Mouse (Mus musculus): ENCODE measurements around the gene Rab15. TPM values are rescaled to one million over a fixed set of nuclear protein-coding genes. Genes with fewer than 3 reads are reported as not detected.

Gene Rab15
- polyA plus RNA-seq, 1 experiment, result 16.4 TPM

DNA sequence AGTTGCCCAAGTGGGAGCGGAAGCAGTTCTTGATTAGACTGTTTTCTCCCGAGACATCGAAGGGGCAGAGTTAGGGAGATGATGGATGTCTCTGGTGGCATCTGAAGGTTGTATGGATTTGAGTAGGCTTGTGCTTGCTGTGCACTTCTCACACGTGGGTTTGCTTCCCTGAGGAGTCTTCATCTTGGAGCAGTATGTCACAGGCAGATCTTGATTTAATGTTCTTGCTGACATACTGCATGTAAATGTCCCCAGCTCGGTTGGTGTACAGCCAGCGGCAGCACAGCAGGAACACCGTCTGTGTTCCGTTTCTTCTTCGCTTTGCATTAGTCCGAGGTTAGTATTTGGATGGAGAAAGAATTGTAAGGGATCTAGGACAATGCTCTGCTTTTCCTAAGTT lies 34.4 kb upstream of the Rab15 start:
- no peaks in the 10 kb centered on the region for H3K36me3 ChIP-seq (ENCODE audit: control insufficient read depth, insufficient read depth, low read length)
- no peak for TF ChIP-seq POLR2A (IDR thresholded peaks at IDR 0.05; ENCODE audit: low read depth, low read length)
- TF ChIP-seq CTCF (IDR thresholded peaks at IDR 0.05; ENCODE audit: extremely low read depth, insufficient read length, insufficient replicate concordance, low read depth, low read length), result no peak
- 93% methylated on average over 10 of the region's 10 CpGs for WGBS

DNA sequence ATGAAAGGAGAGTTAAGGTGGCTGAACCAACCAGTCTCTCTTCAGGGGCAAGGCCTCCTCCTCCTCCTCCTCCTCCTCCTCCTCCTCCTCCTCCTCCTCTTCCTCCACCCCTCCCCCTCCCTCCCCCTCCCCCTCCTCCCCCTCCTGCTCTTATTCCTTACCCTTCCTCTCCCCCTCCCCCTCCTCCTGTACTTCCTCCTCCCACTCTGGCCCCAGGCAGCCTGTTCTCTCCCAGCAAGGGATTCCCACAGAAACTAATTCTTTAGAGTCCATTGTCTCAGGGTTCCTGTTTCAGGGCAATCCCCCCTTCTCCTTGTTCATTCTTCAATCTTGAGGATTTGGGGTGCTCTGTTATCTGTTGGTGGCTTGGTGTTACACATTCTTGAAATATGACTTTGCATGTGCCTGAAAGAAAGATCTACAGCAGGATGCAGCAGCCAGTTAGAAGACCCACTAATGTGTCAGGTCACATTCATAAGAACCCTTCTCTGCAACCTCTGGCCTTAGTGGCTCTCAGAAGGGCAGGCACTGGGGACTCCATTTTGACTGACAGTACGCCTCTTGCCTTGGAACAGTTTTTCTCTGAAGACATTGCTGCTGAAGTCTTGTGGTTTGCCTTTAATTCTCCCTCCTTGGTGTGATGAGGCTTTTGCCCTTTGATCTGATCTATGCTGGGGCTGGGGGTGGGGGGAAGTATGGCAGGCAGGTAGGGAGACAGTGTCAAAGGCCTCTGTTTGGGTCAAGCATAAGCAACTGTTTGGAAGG lies 30.9 kb upstream of the Rab15 start:
- Histone ChIP-seq H3K27me3 (ENCODE audit: control insufficient read depth, insufficient read depth, low read length) (no peaks in the 10 kb centered on the region), H3K4me1 (ENCODE audit: control insufficient read depth, insufficient read depth, insufficient read length, low read length) (no peaks in the 10 kb centered on the region), H3K27ac (ENCODE audit: insufficient read depth, low read depth, low read length) (no peak overlapping the region), H3K36me3 (ENCODE audit: control insufficient read depth, insufficient read depth, low read length) (no peaks in the 10 kb centered on the region), H3K4me3 (ENCODE audit: low read depth, low read length) (no peak overlapping the region)
- WGBS, result 91% methylated on average over 1 of the region's 1 CpGs
- TF ChIP-seq CTCF (IDR thresholded peaks at IDR 0.05; ENCODE audit: extremely low read depth, insufficient read length, insufficient replicate concordance, low read depth, low read length), result no peak
- TF ChIP-seq POLR2A (IDR thresholded peaks at IDR 0.05; ENCODE audit: low read depth, low read length), result no peak

More for the DNA sequence above, 34.4 kb upstream of the Rab15 start:
- no peaks in the 10 kb centered on the region for H3K27me3 ChIP-seq (ENCODE audit: control insufficient read depth, insufficient read depth, low read length)
- no peak overlapping the region for H3K4me3 ChIP-seq (ENCODE audit: low read depth, low read length)
- no peak overlapping the region for H3K27ac ChIP-seq (ENCODE audit: insufficient read depth, low read depth, low read length)
- H3K4me1 ChIP-seq (ENCODE audit: control insufficient read depth, insufficient read depth, insufficient read length, low read length), result no peaks in the 10 kb centered on the region

DNA sequence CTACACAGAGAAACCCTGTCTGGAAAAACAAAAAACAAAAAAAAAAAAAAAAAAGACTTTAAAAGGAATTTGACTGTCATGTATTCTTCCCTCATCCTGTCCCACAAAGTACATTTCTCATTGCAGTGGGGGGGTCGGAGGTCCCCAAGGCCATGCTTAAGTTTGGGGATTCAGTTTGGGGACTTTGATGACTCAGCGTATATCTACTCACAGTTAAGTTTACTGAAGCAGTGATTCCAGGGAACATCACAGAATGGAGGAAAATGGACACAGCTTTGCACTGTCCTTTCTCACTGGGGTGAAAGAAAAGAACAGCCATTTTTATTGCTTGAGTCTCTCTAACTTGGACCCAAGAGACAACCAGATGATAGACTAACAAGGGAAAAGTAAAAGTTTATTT lies 29.7 kb upstream of the Rab15 start:
- H3K36me3 ChIP-seq (ENCODE audit: control insufficient read depth, insufficient read depth, low read length), result no peaks in the 10 kb centered on the region
- no peaks in the 10 kb centered on the region for H3K4me1 ChIP-seq (ENCODE audit: control insufficient read depth, insufficient read depth, insufficient read length, low read length)
- H3K27me3 ChIP-seq (ENCODE audit: control insufficient read depth, insufficient read depth, low read length), result no peaks in the 10 kb centered on the region
- H3K4me3 ChIP-seq (ENCODE audit: low read depth, low read length), result no peak overlapping the region
- H3K27ac ChIP-seq (ENCODE audit: insufficient read depth, low read depth, low read length), result no peak overlapping the region
- WGBS, result 95% methylated on average over 2 of the region's 2 CpGs
- no peak for TF ChIP-seq CTCF (IDR thresholded peaks at IDR 0.05; ENCODE audit: extremely low read depth, insufficient read length, insufficient replicate concordance, low read depth, low read length)
- no peak for TF ChIP-seq POLR2A (IDR thresholded peaks at IDR 0.05; ENCODE audit: low read depth, low read length)

- TF ChIP-seq POLR2A (IDR thresholded peaks at IDR 0.05; ENCODE audit: low read depth, low read length) (no peak), CTCF (IDR thresholded peaks at IDR 0.05; ENCODE audit: extremely low read depth, insufficient read length, insufficient replicate concordance, low read depth, low read length) (no peak)
- H3K4me3 ChIP-seq (ENCODE audit: low read depth, low read length), result no peak overlapping the region
- WGBS, result 93% methylated on average over 15 of the region's 15 CpGs
Measured at GRCm38 (mm10) chr12:76844346-76845061, 21.8 kb upstream of the Rab15 start.

DNA sequence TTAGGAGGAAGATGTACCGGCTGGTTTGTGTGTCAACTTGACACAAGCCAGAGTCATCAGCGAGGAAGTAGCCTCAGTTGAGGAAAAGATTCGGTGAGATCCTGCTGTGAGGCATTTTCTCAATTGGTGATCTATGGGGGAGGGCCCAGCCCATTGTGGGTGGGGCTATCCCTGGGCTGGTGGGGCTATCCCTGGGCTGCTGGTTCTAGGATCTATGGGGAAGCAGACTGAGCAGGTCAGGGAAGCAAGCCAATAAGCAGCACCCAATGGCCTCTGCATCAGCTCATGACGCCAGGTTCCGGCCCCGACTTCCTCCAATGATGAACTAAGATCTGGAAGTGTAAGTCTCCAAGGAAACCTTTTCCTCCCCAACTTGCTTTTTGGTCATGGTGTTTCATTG lies 17.4 kb upstream of the Rab15 start:
- no peaks in the 10 kb centered on the region for H3K4me1 ChIP-seq (ENCODE audit: control insufficient read depth, insufficient read depth, insufficient read length, low read length)
- H3K4me3 ChIP-seq (ENCODE audit: low read depth, low read length), result no peak overlapping the region
- no peaks in the 10 kb centered on the region for H3K27me3 ChIP-seq (ENCODE audit: control insufficient read depth, insufficient read depth, low read length)
- no peaks in the 10 kb centered on the region for H3K36me3 ChIP-seq (ENCODE audit: control insufficient read depth, insufficient read depth, low read length)
- H3K27ac ChIP-seq (ENCODE audit: insufficient read depth, low read depth, low read length), result no peak overlapping the region
- TF ChIP-seq CTCF (IDR thresholded peaks at IDR 0.05; ENCODE audit: extremely low read depth, insufficient read length, insufficient replicate concordance, low read depth, low read length) (no peak), POLR2A (IDR thresholded peaks at IDR 0.05; ENCODE audit: low read depth, low read length) (no peak)
- WGBS, result 84% methylated on average over 6 of the region's 6 CpGs

More at GRCm38 (mm10) chr12:76844346-76845061, 21.8 kb upstream of the Rab15 start:
- Histone ChIP-seq H3K27me3 (ENCODE audit: control insufficient read depth, insufficient read depth, low read length) (no peaks in the 10 kb centered on the region), H3K27ac (ENCODE audit: insufficient read depth, low read depth, low read length) (no peak overlapping the region), H3K4me1 (ENCODE audit: control insufficient read depth, insufficient read depth, insufficient read length, low read length) (no peaks in the 10 kb centered on the region), H3K36me3 (ENCODE audit: control insufficient read depth, insufficient read depth, low read length) (no peaks in the 10 kb centered on the region)

GRCm38 (mm10) chr12:76839298-76839697 lies 16.6 kb upstream of the Rab15 start:
- Histone ChIP-seq H3K4me3 (ENCODE audit: low read depth, low read length) (no peak overlapping the region), H3K27ac (ENCODE audit: insufficient read depth, low read depth, low read length) (no peak overlapping the region), H3K4me1 (ENCODE audit: control insufficient read depth, insufficient read depth, insufficient read length, low read length) (no peaks in the 10 kb centered on the region), H3K27me3 (ENCODE audit: control insufficient read depth, insufficient read depth, low read length) (no peaks in the 10 kb centered on the region), H3K36me3 (ENCODE audit: control insufficient read depth, insufficient read depth, low read length) (no peaks in the 10 kb centered on the region)
- TF ChIP-seq CTCF (IDR thresholded peaks at IDR 0.05; ENCODE audit: extremely low read depth, insufficient read length, insufficient replicate concordance, low read depth, low read length) (no peak), POLR2A (IDR thresholded peaks at IDR 0.05; ENCODE audit: low read depth, low read length) (no peak)
- WGBS, result 90% methylated on average over 4 of the region's 4 CpGs
